Mouse (Mus musculus) lung, postnatal 0 days (tissue): ENCODE results near the gene Sept8. TPM values are rescaled to one million over a fixed set of nuclear protein-coding genes. Genes with fewer than 3 reads are reported as not detected.
A peak's percentile ranks its signal among the peaks of the same experiment; 100 is the strongest.

Experiments used
- ATAC-seq: fragments of 200-750 bp; cut with Nextera tagmentation; 2 replicates; pipeline ENCODE4 v1.8.0; 2017; ENCODE audit warnings: moderate library complexity
- DNase-seq: peaks from one replicate; pipeline ENCODE4 v3.0.0-alpha.2; 2016; ENCODE audit warnings: low spot score
- H3K27ac ChIP-seq: fragments of 300-500 bp; sonication (generic); 2 replicates; pipeline ENCODE4 v1.5.1; 2014; ENCODE audit warnings: antibody characterized with exemption, mild to moderate bottlenecking, low read length, mixed read lengths
- H3K27me3 ChIP-seq: fragments of 300-500 bp; sonication (generic); replicated peaks from 2 replicates; pipeline ENCODE4 v1.6.1; 2014; ENCODE audit warnings: low read length, mixed read lengths; ENCODE audit not compliant: insufficient read depth
- H3K36me3 ChIP-seq: fragments of 300-500 bp; sonication (generic); 2 replicates; pipeline ENCODE4 v1.6.1; 2014; ENCODE audit warnings: low read length, mixed read lengths; ENCODE audit not compliant: insufficient read depth
- H3K4me1 ChIP-seq: fragments of 300-500 bp; sonication (generic); 2 replicates; pipeline ENCODE4 v1.6.1; 2014; ENCODE audit warnings: antibody characterized with exemption, low read depth, low read length, mixed read lengths; ENCODE audit not compliant: insufficient read depth
- H3K4me2 ChIP-seq: fragments of 300-500 bp; sonication (generic); replicated peaks from 2 replicates; pipeline ENCODE4 v1.6.1; 2014; ENCODE audit warnings: low read depth, mild to moderate bottlenecking, low read length, moderate library complexity, mixed read lengths
- H3K4me3 ChIP-seq: fragments of 300-500 bp; sonication (generic); 2 replicates; pipeline ENCODE4 v1.5.1; 2014; ENCODE audit warnings: low read depth, low read length
- H3K9ac ChIP-seq: fragments of 300-500 bp; sonication (generic); replicated peaks from 2 replicates; pipeline ENCODE4 v1.6.1; 2014; ENCODE audit warnings: low read depth, mild to moderate bottlenecking
- H3K9me3 ChIP-seq: fragments of 300-500 bp; sonication (generic); 2 replicates; pipeline ENCODE4 v1.6.1; 2016; ENCODE audit warnings: low read length, mixed read lengths
- CTCF ChIP-seq: IDR thresholded peaks from 2 replicates; pipeline ENCODE4 v1.5.1; 2016; ENCODE audit warnings: antibody characterized with exemption, mild to moderate bottlenecking
- EP300 ChIP-seq: IDR thresholded peaks from 2 replicates; pipeline ENCODE4 v1.6.1; 2016; ENCODE audit warnings: antibody characterized with exemption, mild to moderate bottlenecking, control low read depth
- WGBS: fragments of 180-500 bp; shearing (Covaris S2); extraction: QIAGEN DNeasy Blood & Tissue Kit; methylation state at CpG from one replicate; pipeline ENCODE4 v1.1.7; 2014; 5-methylcytosine and 5-hydroxymethylcytosine counted together
- polyA plus RNA-seq: library from polyadenylated mRNA; unstranded; fragments of >200 nt; fragmentation: Nextera tagmentation; extraction: Ambion mirVana; gene quantifications from 2 replicates; pipeline ENCODE4 v1.2.1, GENCODE M21; 2015

Sept8 gene
- 13.9 and 15.5 TPM in 2 replicates for polyA plus RNA-seq

- H3K9ac ChIP-seq: peak within 1 kb of the TSS; percentile 55
These were observed at the start of gene Sept8 for GRCm38 (mm10) chr11:53519207-53520121. Gene Sept8, plus strand, starts transcription at chr11:53519257.

GRCm38 (mm10) chr11:53469294-53469967 is 49.6 kb upstream of the Sept8 start:
- TF ChIP-seq EP300: no peak
- H3K27ac ChIP-seq: no peak overlapping the region
- DNase-seq (no peak), ATAC-seq (no peak)
- no peaks in the 10 kb centered on the region for H3K9me3 ChIP-seq
- H3K4me2 ChIP-seq: peak overlapping the region; percentile 3; the same call in 1 of the 2 replicates
- H3K4me1 ChIP-seq: 0 out of 2 replicates have a peak, but pooled peaks cover 6% of the 10 kb centered on the region
- no peaks in the 10 kb centered on the region for H3K36me3 ChIP-seq
- H3K27me3 ChIP-seq: peaks cover 29% of the 10 kb centered on the region; the same call in 1 of the 2 replicates
- H3K4me3 ChIP-seq: no peak overlapping the region
- WGBS: 35% methylated on average over 16 of the region's 16 CpGs
- H3K9ac ChIP-seq: no peak overlapping the region

More at GRCm38 (mm10) chr11:53519207-53520121, at the start of gene Sept8:
- DNase-seq (peak; percentile 78), ATAC-seq (peak; percentile 72)
- H3K27me3 ChIP-seq: no peaks in the 10 kb centered on the region
- 10% methylated on average over 34 of the region's 79 CpGs for WGBS
- H3K4me3 ChIP-seq: peak within 1 kb of the TSS; percentile 79
- peak within 1 kb of the TSS; percentile 62 for H3K27ac ChIP-seq
- TF ChIP-seq EP300 (no peak), CTCF (no peak)
- H3K4me2 ChIP-seq: peak within 1 kb of the TSS; percentile 85
- peaks cover 8% of the 10 kb centered on the region for H3K4me1 ChIP-seq
- no peaks in the 10 kb centered on the region for H3K9me3 ChIP-seq
- no peaks in the 10 kb centered on the region for H3K36me3 ChIP-seq

- WGBS: 4% methylated on average over 29 of the region's 29 CpGs
- peak within 1 kb of the TSS; percentile 3; the same call in 1 of the 2 replicates for H3K4me2 ChIP-seq
- TF ChIP-seq CTCF (peak; percentile 97), EP300 (no peak)
- H3K9ac ChIP-seq: no peak within 1 kb of the TSS
- ATAC-seq (peak; percentile 85), DNase-seq (peak; percentile 90)
- no peak within 1 kb of the TSS for H3K4me3 ChIP-seq
- H3K36me3 ChIP-seq: no peaks in the 10 kb centered on the region
- peaks cover 32% of the 10 kb centered on the region; the same call in 1 of the 2 replicates for H3K27me3 ChIP-seq
- no peaks in the 10 kb centered on the region for H3K9me3 ChIP-seq
- 0 out of 2 replicates have a peak, but pooled peaks cover 6% of the 10 kb centered on the region for H3K4me1 ChIP-seq
- H3K27ac ChIP-seq: no peak within 1 kb of the TSS
These were observed 48.9 kb upstream of the Sept8 start, which contains the start of gene Gm9837 for GRCm38 (mm10) chr11:53469968-53470695. Gene Gm9837, minus strand, starts transcription at chr11:53470479.

GRCm38 (mm10) chr11:53472709-53473108 is 46.3 kb upstream of the Sept8 start:
- no peaks in the 10 kb centered on the region for H3K4me1 ChIP-seq
- DNase-seq: no peak
- ATAC-seq: no peak
- TF ChIP-seq CTCF (peak; percentile 36), EP300 (no peak)
- H3K9me3 ChIP-seq: no peaks in the 10 kb centered on the region
- H3K36me3 ChIP-seq: no peaks in the 10 kb centered on the region
- no peak overlapping the region for H3K9ac ChIP-seq
- 76% methylated on average over 3 of the region's 3 CpGs for WGBS
- H3K4me3 ChIP-seq: no peak overlapping the region
- H3K4me2 ChIP-seq: no peak overlapping the region
- H3K27me3 ChIP-seq: peaks cover 35% of the 10 kb centered on the region; the same call in 1 of the 2 replicates
- no peak overlapping the region for H3K27ac ChIP-seq

DNA sequence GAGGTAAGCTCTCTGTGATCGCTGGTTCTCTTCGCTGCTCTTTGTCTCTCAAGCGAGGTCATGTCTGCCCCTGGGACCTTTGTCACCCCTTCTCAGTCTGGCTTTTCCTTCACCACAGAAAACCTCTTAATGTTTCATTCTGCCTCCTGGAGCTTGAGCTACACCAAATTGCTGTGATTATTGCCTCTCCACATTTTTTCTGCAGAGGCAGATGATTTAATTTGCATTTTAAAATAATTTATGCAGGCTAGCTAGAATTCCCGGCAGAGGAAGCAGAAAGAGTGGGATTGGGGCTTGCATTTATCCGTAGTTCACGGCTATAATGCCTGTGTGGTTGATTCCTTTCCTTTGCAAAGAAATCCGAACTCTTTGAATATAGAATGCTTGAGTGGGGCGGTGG is 43.4 kb upstream of the Sept8 start:
- ATAC-seq: no peak
- Histone ChIP-seq H3K36me3 (no peaks in the 10 kb centered on the region), H3K4me3 (no peak overlapping the region), H3K9ac (no peak overlapping the region), H3K4me2 (no peak overlapping the region), H3K27me3 (peaks cover 58% of the 10 kb centered on the region), H3K4me1 (no peaks in the 10 kb centered on the region; the same call in 1 of the 2 replicates), H3K27ac (no peak overlapping the region), H3K9me3 (no peaks in the 10 kb centered on the region)
- DNase-seq: no peak
- no peak for TF ChIP-seq EP300
- TF ChIP-seq CTCF: no peak
- WGBS: 25% methylated on average over 8 of the region's 8 CpGs
